Mouse (Mus musculus) kidney, embryonic 16.5 days (tissue): ENCODE data around the gene Spocd1. TPM values are rescaled to one million over a fixed set of nuclear protein-coding genes. Genes with fewer than 3 reads are reported as not detected.

Experiments
- polyA plus RNA-seq: library from polyadenylated mRNA; unstranded; fragments of >200 nt; fragmentation: Nextera tagmentation; extraction: Ambion mirVana; gene quantifications from 2 replicates; pipeline ENCODE4 v1.2.1, GENCODE M21; 2015

Spocd1 gene
- polyA plus RNA-seq, 1 experiment from 2014 or later, result 0.32 TPM

Other genes starting within 250 kb of the Spocd1 start
- gene Tmem39b, start 232.4 kb upstream of the Spocd1 start, polyA plus RNA-seq, result 20.6 and 21.7 TPM in 2 replicates
- gene Khdrbs1, start 186.9 kb upstream of the Spocd1 start, polyA plus RNA-seq, result 92.1 and 105 TPM in 2 replicates
- 272 and 298 TPM in 2 replicates for gene Ptp4a2, start 118.0 kb upstream of the Spocd1 start, polyA plus RNA-seq
- 1.7 and 3.2 TPM in 2 replicates for gene Adgrb2, start 55.6 kb downstream of the Spocd1 start, polyA plus RNA-seq
- gene Col16a1, start 118.6 kb downstream of the Spocd1 start, polyA plus RNA-seq, result 41.2 and 48.8 TPM in 2 replicates
- 85.5 and 90.9 TPM in 2 replicates for gene Pef1, start 173.3 kb downstream of the Spocd1 start, polyA plus RNA-seq
- gene Hcrtr1, start 210.1 kb downstream of the Spocd1 start, polyA plus RNA-seq, result 0.19 and 0.31 TPM in 2 replicates
- gene Tinagl1, start 245.9 kb downstream of the Spocd1 start, polyA plus RNA-seq, result 71.2 and 93.4 TPM in 2 replicates